Mouse (Mus musculus): ENCODE data around the gene Kras. TPM values are rescaled to one million over a fixed set of nuclear protein-coding genes. Genes with fewer than 3 reads are reported as not detected.

Kras gene
- polyA plus RNA-seq, 1 experiment from 2014 or later = 90.0 TPM

GRCm38 (mm10) chr6:145173781-145174191 is 76.3 kb downstream of the Kras start:
- peak; percentile 57; the same call in 1 of the 2 replicates for ATAC-seq (ENCODE audit: low FRiP score)
- 3% methylated on average over 11 of the region's 11 CpGs for WGBS

GRCm38 (mm10) chr6:145171892-145172606 is 78.0 kb downstream of the Kras start:
- no peak overlapping the region for H3K9ac ChIP-seq
- H3K4me1 ChIP-seq (replicated peaks) = peaks cover 19% of the 10 kb centered on the region
- 76% methylated on average over 14 of the region's 14 CpGs for WGBS
- no peak overlapping the region for H3K4me2 ChIP-seq
- no peak overlapping the region for H3K27ac ChIP-seq
- ATAC-seq (ENCODE audit: low FRiP score) = no peak
- no peaks in the 10 kb centered on the region for H3K36me3 ChIP-seq
- H3K9me3 ChIP-seq = no peaks in the 10 kb centered on the region
- peaks cover 27% of the 10 kb centered on the region for H3K27me3 ChIP-seq
- H3K4me3 ChIP-seq = no peak overlapping the region

More at GRCm38 (mm10) chr6:145173781-145174191, 76.3 kb downstream of the Kras start:
- no peaks in the 10 kb centered on the region for H3K36me3 ChIP-seq
- H3K4me3 ChIP-seq = no peak overlapping the region
- peaks cover 19% of the 10 kb centered on the region for H3K4me1 ChIP-seq (replicated peaks)
- H3K4me2 ChIP-seq = peak overlapping the region; percentile 23; the same call in 1 of the 2 replicates
- no peak overlapping the region for H3K27ac ChIP-seq
- H3K9me3 ChIP-seq = no peaks in the 10 kb centered on the region
- no peak overlapping the region for H3K9ac ChIP-seq
- peaks cover 30% of the 10 kb centered on the region for H3K27me3 ChIP-seq

Other genes with a start within 250 kb of the Kras start
- gene Bcat1, start 174.1 kb downstream of the Kras start, polyA plus RNA-seq (2015; fragmentation: Nextera tagmentation; extraction: Ambion mirVana) = 98.5 and 101 TPM in 2 replicates
- 1.1 and 2.4 TPM in 2 replicates for gene Lrmp, start 134.6 kb downstream of the Kras start, polyA plus RNA-seq (2015; fragmentation: Nextera tagmentation; extraction: Ambion mirVana)
- 0.97 and 1.0 TPM in 2 replicates for gene Casc1, start 39.2 kb downstream of the Kras start, polyA plus RNA-seq (2015; fragmentation: Nextera tagmentation; extraction: Ambion mirVana)
- gene Etfrf1, start 39.1 kb downstream of the Kras start, polyA plus RNA-seq (2015; fragmentation: Nextera tagmentation; extraction: Ambion mirVana) = 34.3 and 34.9 TPM in 2 replicates